Mouse (Mus musculus): ENCODE data around the gene Podxl2. TPM values are rescaled to one million over a fixed set of nuclear protein-coding genes. Genes with fewer than 3 reads are reported as not detected.

The Podxl2 gene
- polyA plus RNA-seq, 1 experiment from 2014 or later = 723 TPM

DNA sequence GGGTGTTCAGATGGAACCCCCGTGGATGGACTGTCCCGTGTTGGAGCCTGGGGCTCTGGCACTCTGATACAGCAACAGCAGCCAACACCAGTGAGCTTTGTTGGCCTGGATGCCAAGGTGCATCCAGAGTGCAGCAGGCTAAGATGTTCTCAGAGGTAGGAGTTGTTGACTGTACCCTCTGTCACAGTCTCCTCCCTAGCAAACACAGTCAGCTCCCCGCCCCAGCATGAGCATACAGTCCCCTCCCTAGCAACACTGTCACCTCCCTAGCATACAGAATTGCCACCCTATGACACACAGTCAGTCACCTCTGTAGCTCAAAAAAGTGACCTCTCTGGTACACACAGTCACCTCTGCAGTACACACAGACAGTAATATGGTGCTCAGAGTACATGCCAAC is 57.9 kb downstream of the Podxl2 start:
- whole genome bisulfite sequencing = 87% methylated on average over 3 of the region's 3 CpGs
- H3K9ac ChIP-seq = no peak overlapping the region
- no peaks in the 10 kb centered on the region for H3K9me3 ChIP-seq

GRCm38 (mm10) chr6:88815489-88815888 is 59.4 kb downstream of the Podxl2 start:
- H3K27me3 ChIP-seq (replicated peaks) = no peaks in the 10 kb centered on the region
- H3K36me3 ChIP-seq (replicated peaks) = no peaks in the 10 kb centered on the region
- ATAC-seq (replicated peaks) = 0 out of 2 replicates have a peak, but pooled peaks have one; percentile 12
- WGBS = 83% methylated on average over 3 of the region's 3 CpGs
- no peak overlapping the region for H3K4me2 ChIP-seq
- H3K27ac ChIP-seq = no peak overlapping the region
- H3K4me3 ChIP-seq = no peak overlapping the region
- no peak overlapping the region for H3K9ac ChIP-seq
- no peaks in the 10 kb centered on the region for H3K9me3 ChIP-seq
- H3K4me1 ChIP-seq = no peaks in the 10 kb centered on the region

More for the DNA sequence above, 57.9 kb downstream of the Podxl2 start:
- no peak for ATAC-seq (replicated peaks)
- H3K27me3 ChIP-seq (replicated peaks) = no peaks in the 10 kb centered on the region
- H3K4me1 ChIP-seq = no peaks in the 10 kb centered on the region
- H3K4me2 ChIP-seq = no peak overlapping the region
- H3K27ac ChIP-seq = no peak overlapping the region
- no peaks in the 10 kb centered on the region for H3K36me3 ChIP-seq (replicated peaks)
- no peak overlapping the region for H3K4me3 ChIP-seq

GRCm38 (mm10) chr6:88815036-88815435 is 59.8 kb downstream of the Podxl2 start:
- H3K4me3 ChIP-seq = no peak overlapping the region
- no peak overlapping the region for H3K27ac ChIP-seq
- no peak overlapping the region for H3K4me2 ChIP-seq
- no peaks in the 10 kb centered on the region for H3K27me3 ChIP-seq (replicated peaks)
- peak; percentile 63; the same call in 1 of the 2 replicates for ATAC-seq (replicated peaks)
- no peaks in the 10 kb centered on the region for H3K9me3 ChIP-seq
- H3K9ac ChIP-seq = no peak overlapping the region
- H3K4me1 ChIP-seq = no peaks in the 10 kb centered on the region
- 45% methylated on average over 3 of the region's 3 CpGs for WGBS
- no peaks in the 10 kb centered on the region for H3K36me3 ChIP-seq (replicated peaks)

DNA sequence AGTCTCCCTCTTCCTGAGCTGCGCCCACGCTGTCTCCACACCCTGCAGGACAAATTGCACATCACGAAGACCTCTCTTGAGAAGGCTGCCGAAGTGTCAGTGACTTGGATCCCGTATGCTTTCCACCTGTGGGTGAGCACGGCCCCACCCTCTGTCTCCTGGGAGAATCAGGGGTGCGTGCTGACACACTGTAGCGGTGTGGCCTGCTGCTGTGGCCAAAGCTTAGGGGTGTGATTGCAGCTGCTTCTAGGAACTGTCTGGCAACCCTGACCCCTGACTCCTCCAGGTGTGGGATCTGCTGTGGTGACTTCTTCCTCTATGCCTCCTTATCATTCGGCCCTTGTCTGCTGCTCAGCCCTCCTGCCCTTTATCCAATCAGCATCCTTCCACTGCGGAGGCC is 61.0 kb downstream of the Podxl2 start:
- 84% methylated on average over 10 of the region's 10 CpGs for WGBS
- H3K4me2 ChIP-seq = no peak overlapping the region

DNA sequence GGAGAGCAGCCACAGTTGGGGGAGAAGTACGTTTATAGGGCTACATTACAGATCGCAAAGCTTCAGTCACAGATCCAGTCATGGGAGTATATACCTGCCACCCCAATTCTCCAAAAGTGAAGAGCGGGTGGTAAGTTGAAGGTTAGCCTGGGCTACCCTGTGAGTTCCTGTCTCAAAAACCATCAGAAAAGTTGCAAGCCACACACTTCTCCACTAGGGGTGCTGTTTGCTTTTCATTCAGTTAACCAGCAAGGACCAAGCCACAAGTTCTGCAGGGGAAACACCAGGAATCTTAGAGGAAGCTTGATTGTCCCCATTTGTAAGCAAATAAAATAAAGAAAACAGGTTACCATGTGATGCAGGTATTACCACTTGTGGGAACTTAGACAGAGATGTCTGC is 62.0 kb downstream of the Podxl2 start:
- Histone ChIP-seq H3K9ac (no peak overlapping the region), H3K36me3 (replicated peaks) (no peaks in the 10 kb centered on the region), H3K27ac (no peak overlapping the region), H3K4me3 (no peak overlapping the region), H3K27me3 (replicated peaks) (no peaks in the 10 kb centered on the region), H3K4me2 (no peak overlapping the region), H3K9me3 (no peaks in the 10 kb centered on the region), H3K4me1 (no peaks in the 10 kb centered on the region)
- 67% methylated on average over 3 of the region's 3 CpGs for WGBS
- ATAC-seq (replicated peaks) = no peak

More for the DNA sequence above, 61.0 kb downstream of the Podxl2 start:
- Histone ChIP-seq H3K36me3 (replicated peaks) (no peaks in the 10 kb centered on the region), H3K27me3 (replicated peaks) (no peaks in the 10 kb centered on the region), H3K4me1 (no peaks in the 10 kb centered on the region), H3K9ac (no peak overlapping the region), H3K9me3 (no peaks in the 10 kb centered on the region), H3K4me3 (no peak overlapping the region), H3K27ac (no peak overlapping the region)
- ATAC-seq (replicated peaks) = no peak

GRCm38 (mm10) chr6:88811880-88812400 is 62.9 kb downstream of the Podxl2 start:
- no peaks in the 10 kb centered on the region for H3K27me3 ChIP-seq (replicated peaks)
- WGBS = 82% methylated on average over 7 of the region's 7 CpGs
- no peak overlapping the region for H3K4me2 ChIP-seq
- H3K36me3 ChIP-seq (replicated peaks) = no peaks in the 10 kb centered on the region
- no peak overlapping the region for H3K4me3 ChIP-seq
- H3K27ac ChIP-seq = no peak overlapping the region
- ATAC-seq (replicated peaks) = no peak
- no peaks in the 10 kb centered on the region for H3K4me1 ChIP-seq
- no peak overlapping the region for H3K9ac ChIP-seq
- H3K9me3 ChIP-seq = no peaks in the 10 kb centered on the region

GRCm38 (mm10) chr6:88811396-88811795 is 63.4 kb downstream of the Podxl2 start:
- no peak overlapping the region for H3K4me3 ChIP-seq
- ATAC-seq (replicated peaks) = no peak
- H3K9me3 ChIP-seq = no peaks in the 10 kb centered on the region
- H3K4me2 ChIP-seq = no peak overlapping the region
- H3K9ac ChIP-seq = no peak overlapping the region
- WGBS = 55% methylated on average over 7 of the region's 7 CpGs
- no peaks in the 10 kb centered on the region for H3K27me3 ChIP-seq (replicated peaks)
- H3K36me3 ChIP-seq (replicated peaks) = no peaks in the 10 kb centered on the region
- H3K4me1 ChIP-seq = no peaks in the 10 kb centered on the region
- no peak overlapping the region for H3K27ac ChIP-seq

GRCm38 (mm10) chr6:88810291-88810690 is 64.6 kb downstream of the Podxl2 start:
- 61% methylated on average over 3 of the region's 3 CpGs for WGBS
- Histone ChIP-seq H3K9ac (no peak overlapping the region), H3K4me1 (no peaks in the 10 kb centered on the region), H3K4me3 (no peak overlapping the region), H3K36me3 (replicated peaks) (no peaks in the 10 kb centered on the region), H3K4me2 (no peak overlapping the region), H3K27ac (no peak overlapping the region), H3K27me3 (replicated peaks) (no peaks in the 10 kb centered on the region), H3K9me3 (no peaks in the 10 kb centered on the region)
- no peak for ATAC-seq (replicated peaks)

DNA sequence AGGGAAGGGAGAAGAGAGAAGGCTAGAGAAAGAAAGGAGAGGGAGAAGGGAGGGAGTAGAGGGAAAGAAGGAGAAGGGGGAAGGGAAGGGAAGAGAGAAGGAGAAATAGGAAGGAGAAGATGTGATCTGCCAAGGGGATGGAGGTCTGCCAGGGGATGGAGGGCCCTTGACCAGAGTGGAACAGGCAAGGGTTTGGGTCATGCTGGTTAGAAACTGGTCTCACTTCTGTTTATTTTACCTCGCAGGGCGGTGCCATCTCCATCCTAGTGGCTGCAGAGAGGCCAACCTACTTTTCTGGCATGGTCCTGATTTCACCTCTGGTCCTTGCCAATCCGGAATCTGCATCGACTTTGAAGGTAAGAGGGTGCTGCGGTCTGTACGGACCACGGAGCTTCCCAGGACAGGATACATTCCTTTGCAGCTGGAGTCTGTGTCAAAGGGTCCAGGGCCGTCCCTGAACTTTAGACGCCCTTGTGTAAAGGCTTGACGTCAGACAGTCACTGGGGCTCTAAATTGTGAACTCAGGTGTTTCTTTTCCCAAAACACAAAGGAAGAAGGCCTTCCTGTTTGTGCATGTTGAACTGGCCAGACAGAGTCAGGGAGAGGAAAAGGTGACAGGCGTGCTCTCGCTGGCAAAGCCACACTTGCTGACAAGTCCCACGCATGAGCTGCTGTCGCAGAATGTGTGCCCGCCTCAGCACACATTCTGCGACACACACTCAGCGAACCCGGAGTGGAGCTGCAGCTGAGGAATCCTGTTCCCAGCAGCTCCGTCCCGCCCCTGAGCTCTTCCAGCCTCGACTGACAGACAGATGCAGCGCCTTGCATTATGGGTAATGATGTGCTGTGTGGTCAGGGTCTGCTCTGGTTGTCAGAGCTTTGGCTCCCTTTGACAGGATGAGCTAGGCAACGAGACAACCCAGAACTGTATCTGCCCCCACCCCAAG is 65.5 kb downstream of the Podxl2 start:
- WGBS = 73% methylated on average over 23 of the region's 23 CpGs
- H3K9ac ChIP-seq = no peak overlapping the region
- H3K4me2 ChIP-seq = no peak overlapping the region
- no peak overlapping the region for H3K4me3 ChIP-seq
- H3K27ac ChIP-seq = no peak overlapping the region
- no peaks in the 10 kb centered on the region for H3K4me1 ChIP-seq
- no peaks in the 10 kb centered on the region for H3K36me3 ChIP-seq (replicated peaks)
- H3K27me3 ChIP-seq (replicated peaks) = no peaks in the 10 kb centered on the region
- no peaks in the 10 kb centered on the region for H3K9me3 ChIP-seq
- ATAC-seq (replicated peaks) = 0 out of 2 replicates have a peak, but pooled peaks have one; percentile 45

GRCm38 (mm10) chr6:88804966-88805577 is 69.8 kb downstream of the Podxl2 start:
- no peaks in the 10 kb centered on the region for H3K9me3 ChIP-seq
- H3K4me1 ChIP-seq = no peaks in the 10 kb centered on the region
- WGBS = 94% methylated on average over 17 of the region's 17 CpGs
- no peaks in the 10 kb centered on the region for H3K36me3 ChIP-seq (replicated peaks)
- no peak overlapping the region for H3K27ac ChIP-seq
- no peak overlapping the region for H3K9ac ChIP-seq
- H3K27me3 ChIP-seq (replicated peaks) = no peaks in the 10 kb centered on the region
- no peak overlapping the region for H3K4me2 ChIP-seq
- ATAC-seq (replicated peaks) = no peak
- no peak overlapping the region for H3K4me3 ChIP-seq

DNA sequence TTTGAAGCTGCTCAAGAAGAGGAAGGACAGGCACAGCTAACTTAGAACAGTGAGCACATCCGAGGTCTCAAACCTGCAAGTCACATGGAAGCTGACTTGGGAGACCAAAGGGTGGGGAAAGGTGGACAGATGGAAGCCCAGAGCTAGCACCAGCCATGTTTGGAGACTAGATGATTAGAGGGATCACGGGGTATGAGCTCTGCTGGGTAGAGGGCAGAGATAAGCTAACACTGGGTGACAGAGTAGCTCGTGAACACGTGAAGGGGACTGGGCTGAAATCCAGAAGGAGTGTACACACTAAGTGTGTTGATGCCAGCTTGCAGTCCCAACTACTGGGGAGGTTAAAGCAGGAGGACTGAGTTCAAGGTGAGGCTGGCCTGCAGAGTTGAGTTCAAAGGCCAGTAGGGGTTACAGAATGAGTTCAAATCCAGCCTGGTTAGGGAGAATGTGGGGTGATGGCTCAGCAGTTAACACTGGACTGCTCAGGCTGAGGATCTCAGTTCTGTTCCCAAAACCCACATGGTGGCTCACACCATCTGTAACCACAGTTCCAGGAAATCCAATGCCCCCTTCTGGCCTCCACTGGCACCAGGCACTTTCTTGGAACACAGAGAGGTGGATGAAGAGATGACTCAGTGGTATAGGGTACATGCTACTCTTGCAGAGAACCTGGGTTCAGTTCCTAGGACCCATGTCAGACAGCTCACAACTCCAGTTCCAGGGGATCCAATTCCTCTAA is 70.7 kb downstream of the Podxl2 start:
- H3K4me3 ChIP-seq = no peak overlapping the region
- no peak overlapping the region for H3K27ac ChIP-seq
- H3K9me3 ChIP-seq = no peaks in the 10 kb centered on the region
- H3K36me3 ChIP-seq (replicated peaks) = no peaks in the 10 kb centered on the region
- no peaks in the 10 kb centered on the region for H3K4me1 ChIP-seq
- H3K4me2 ChIP-seq = no peak overlapping the region
- H3K9ac ChIP-seq = no peak overlapping the region
- no peak for ATAC-seq (replicated peaks)
- H3K27me3 ChIP-seq (replicated peaks) = no peaks in the 10 kb centered on the region
- WGBS = 86% methylated on average over 4 of the region's 4 CpGs

- Histone ChIP-seq H3K4me1 (no peaks in the 10 kb centered on the region), H3K4me3 (no peak overlapping the region), H3K27ac (no peak overlapping the region), H3K9me3 (no peaks in the 10 kb centered on the region), H3K9ac (no peak overlapping the region), H3K36me3 (replicated peaks) (no peaks in the 10 kb centered on the region), H3K27me3 (replicated peaks) (no peaks in the 10 kb centered on the region), H3K4me2 (no peak overlapping the region)
- ATAC-seq (replicated peaks) = no peak
- 87% methylated on average over 7 of the region's 7 CpGs for WGBS
Observed at GRCm38 (mm10) chr6:88803051-88803450, 71.8 kb downstream of the Podxl2 start.

Data from midbrain, embryonic 15.5 days (tissue).